Mouse (Mus musculus) lung, postnatal 0 days (tissue): Measurements from ENCODE around the gene Ago3.

ENCODE experiments used
- CTCF ChIP-seq: IDR thresholded peaks from 2 replicates; pipeline ENCODE4 v1.5.1; 2016; ENCODE audit warnings: antibody characterized with exemption, mild to moderate bottlenecking
- EP300 ChIP-seq: IDR thresholded peaks from 2 replicates; pipeline ENCODE4 v1.6.1; 2016; ENCODE audit warnings: antibody characterized with exemption, mild to moderate bottlenecking, control low read depth

DNA sequence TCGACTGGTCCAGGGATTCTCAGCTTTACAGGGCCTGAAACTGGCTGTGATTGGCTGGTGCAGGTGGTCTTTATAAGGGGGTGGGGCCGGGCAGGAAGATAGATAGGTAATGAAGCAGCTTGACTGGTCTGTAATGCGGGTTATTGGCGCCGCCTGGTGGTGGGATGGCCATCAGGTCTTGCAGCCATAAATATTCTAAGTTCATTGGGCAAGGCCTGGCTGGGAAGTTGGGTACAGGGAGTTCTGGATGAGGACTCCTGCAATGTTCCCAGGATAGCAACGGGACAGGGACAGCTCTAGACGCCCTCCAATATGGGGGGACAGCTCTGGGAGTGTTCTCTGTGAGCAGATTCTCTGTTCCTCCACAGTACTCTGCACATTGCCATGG is 119.4 kb downstream of the Ago3 start:
- TF ChIP-seq CTCF (peak; percentile 93), EP300 (peak; percentile 14; the same call in 1 of the 2 replicates)
